Mouse (Mus musculus) forebrain, embryonic 13.5 days (tissue): ENCODE results near the gene Tfr2. TPM values are rescaled to one million over a fixed set of nuclear protein-coding genes. Genes with fewer than 3 reads are reported as not detected.

ENCODE experiments used
- ATAC-seq: fragments of 200-750 bp; cut with Nextera tagmentation; 2 replicates; pipeline ENCODE4 v1.8.0; 2017
- H3K27ac ChIP-seq: fragments of 300-500 bp; sonication (generic); 2 replicates; pipeline ENCODE4 v1.5.1; 2015; ENCODE audit warnings: inconsistent platforms, mild to moderate bottlenecking, moderate library complexity
- H3K27me3 ChIP-seq: fragments of 300-500 bp; sonication (generic); 2 replicates; pipeline ENCODE4 v1.6.1; 2015; ENCODE audit warnings: mild to moderate bottlenecking, inconsistent platforms
- H3K36me3 ChIP-seq: fragments of 300-500 bp; sonication (generic); 2 replicates; pipeline ENCODE4 v1.6.1; 2015; ENCODE audit warnings: mild to moderate bottlenecking, inconsistent platforms; ENCODE audit not compliant: poor library complexity, severe bottlenecking
- H3K4me1 ChIP-seq: fragments of 300-500 bp; sonication (generic); 2 replicates; pipeline ENCODE4 v1.6.1; 2015; ENCODE audit warnings: inconsistent platforms
- H3K4me2 ChIP-seq: fragments of 300-500 bp; sonication (generic); 2 replicates; pipeline ENCODE4 v1.6.1; 2015; ENCODE audit warnings: inconsistent platforms, mild to moderate bottlenecking, moderate library complexity
- H3K4me3 ChIP-seq: fragments of 300-500 bp; sonication (generic); 2 replicates; pipeline ENCODE4 v1.5.1; 2015; ENCODE audit warnings: mild to moderate bottlenecking, inconsistent platforms
- H3K9ac ChIP-seq: fragments of 300-500 bp; sonication (generic); 2 replicates; pipeline ENCODE4 v1.6.1; 2015; ENCODE audit warnings: mild to moderate bottlenecking, inconsistent platforms
- H3K9me3 ChIP-seq: fragments of 300-500 bp; sonication (generic); replicated peaks from 2 replicates; pipeline ENCODE4 v1.6.1; 2016; ENCODE audit warnings: inconsistent platforms
- WGBS: fragments of 180-500 bp; shearing (Covaris S2); methylation state at CpG from one replicate; pipeline ENCODE4 v1.1.7; 2015; 5-methylcytosine and 5-hydroxymethylcytosine counted together
- polyA plus RNA-seq: library from polyadenylated mRNA; unstranded; fragments of >200 nt; fragmentation: Nextera tagmentation; extraction: Ambion mirVana; gene quantifications from 2 replicates; pipeline ENCODE4 v1.2.1, GENCODE M21; 2015

Gene Tfr2
- polyA plus RNA-seq, 1 experiment from 2014 or later, result 1.5 TPM

DNA sequence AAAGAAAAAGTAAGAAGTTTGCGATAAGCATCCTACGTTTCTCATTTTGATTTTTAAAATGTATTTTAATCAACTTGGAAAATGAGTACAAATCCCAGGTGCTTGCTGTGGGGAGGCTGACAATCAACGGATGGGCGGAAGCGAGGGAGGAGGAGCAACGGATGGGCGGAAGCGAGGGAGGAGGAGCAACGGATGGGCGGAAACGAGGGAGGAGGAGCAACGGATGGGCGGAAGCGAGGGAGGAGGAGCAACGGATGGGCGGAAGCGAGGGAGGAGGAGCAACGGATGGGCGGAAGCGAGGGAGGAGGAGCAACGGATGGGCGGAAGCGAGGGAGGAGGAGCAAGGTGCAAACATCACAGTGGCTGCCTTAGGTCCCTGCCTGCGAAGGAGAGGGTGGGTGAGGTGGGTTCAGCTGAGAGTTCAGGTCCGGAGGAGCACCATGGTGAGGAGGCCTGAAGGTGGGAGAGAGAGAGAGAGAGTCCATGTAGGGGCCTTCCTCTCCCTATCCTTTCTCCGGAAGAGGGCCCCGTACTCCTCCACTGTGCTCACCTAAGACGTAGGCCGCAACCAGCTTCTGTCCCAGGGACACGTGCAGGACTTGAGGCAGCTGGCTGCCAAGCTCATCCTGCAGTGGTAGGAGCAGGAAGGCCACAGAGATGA is 27.1 kb downstream of the Tfr2 start:
- no peak overlapping the region for H3K9ac ChIP-seq
- peak overlapping the region; percentile 27 for H3K4me2 ChIP-seq
- 34% methylated on average over 26 of the region's 30 CpGs for whole genome bisulfite sequencing

DNA sequence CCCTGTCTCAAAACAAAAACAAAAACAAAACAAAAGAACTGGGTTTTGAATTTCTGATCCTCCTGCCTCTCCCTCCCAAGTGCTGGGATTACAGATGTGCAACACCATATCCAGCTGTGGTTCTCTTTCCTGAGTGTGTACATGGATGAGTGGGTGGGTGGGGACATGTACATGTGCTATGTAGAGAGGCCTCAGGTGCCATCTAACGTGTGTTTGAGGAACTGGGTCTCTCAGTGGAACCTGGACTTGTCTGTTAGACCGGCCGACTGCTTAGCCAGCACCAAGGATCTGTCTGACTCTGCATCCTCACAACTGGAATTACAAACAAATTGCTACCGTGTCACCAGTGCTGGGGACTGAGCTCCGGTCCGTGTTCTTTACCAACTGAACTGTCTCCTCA is 28.0 kb downstream of the Tfr2 start:
- H3K36me3 ChIP-seq, result peaks cover 14% of the 10 kb centered on the region
- no peak for ATAC-seq
- H3K27ac ChIP-seq, result no peak overlapping the region
- H3K4me2 ChIP-seq, result no peak overlapping the region
- no peaks in the 10 kb centered on the region for H3K27me3 ChIP-seq
- H3K4me1 ChIP-seq, result peaks cover 25% of the 10 kb centered on the region
- H3K4me3 ChIP-seq, result no peak overlapping the region
- H3K9me3 ChIP-seq, result no peaks in the 10 kb centered on the region
- no peak overlapping the region for H3K9ac ChIP-seq
- WGBS, result 98% methylated on average over 6 of the region's 6 CpGs

More for the DNA sequence above, 27.1 kb downstream of the Tfr2 start:
- no peak overlapping the region for H3K4me3 ChIP-seq
- no peaks in the 10 kb centered on the region for H3K9me3 ChIP-seq
- peaks cover 16% of the 10 kb centered on the region for H3K4me1 ChIP-seq
- H3K36me3 ChIP-seq, result peaks cover 14% of the 10 kb centered on the region
- no peak for ATAC-seq
- no peak overlapping the region for H3K27ac ChIP-seq
- H3K27me3 ChIP-seq, result no peaks in the 10 kb centered on the region

DNA sequence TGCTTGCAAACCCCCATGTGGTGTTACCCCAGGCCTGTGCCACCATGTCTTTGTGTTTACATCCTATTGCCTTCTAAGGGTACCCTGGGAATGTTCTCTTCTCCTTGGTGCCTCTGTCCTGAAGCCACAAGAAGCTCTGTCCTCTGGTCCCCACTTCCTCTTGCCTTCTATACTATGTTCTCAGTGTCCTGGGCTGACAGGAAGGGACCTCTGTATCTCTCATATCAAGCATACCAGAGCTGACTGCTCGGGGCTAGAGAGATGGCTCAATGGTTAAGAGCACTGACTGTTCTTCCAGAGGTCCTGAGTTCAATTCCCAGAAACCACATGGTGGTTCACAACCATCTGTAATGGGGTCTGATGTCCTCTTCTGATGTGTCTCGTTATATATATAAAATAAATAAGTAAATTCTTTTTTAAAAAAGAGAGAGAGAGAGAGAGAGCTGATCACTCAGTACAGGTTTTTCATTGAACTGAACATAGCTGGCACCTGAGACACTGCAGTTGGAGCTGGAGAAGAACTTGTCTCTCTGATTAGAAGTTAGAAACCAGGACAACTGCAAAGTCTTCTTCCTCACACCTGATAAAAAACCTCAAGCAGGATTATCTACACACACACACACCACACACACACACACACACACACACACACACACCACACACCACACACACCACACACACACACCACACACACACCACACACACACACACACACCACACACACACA is 28.6 kb downstream of the Tfr2 start:
- WGBS, result 91% methylated on average over 2 of the region's 2 CpGs
- Histone ChIP-seq H3K27ac (no peak overlapping the region), H3K4me1 (peaks cover 31% of the 10 kb centered on the region), H3K9ac (no peak overlapping the region), H3K36me3 (peaks cover 14% of the 10 kb centered on the region), H3K4me3 (no peak overlapping the region), H3K9me3 (no peaks in the 10 kb centered on the region), H3K27me3 (no peaks in the 10 kb centered on the region), H3K4me2 (no peak overlapping the region)
- ATAC-seq, result no peak

DNA sequence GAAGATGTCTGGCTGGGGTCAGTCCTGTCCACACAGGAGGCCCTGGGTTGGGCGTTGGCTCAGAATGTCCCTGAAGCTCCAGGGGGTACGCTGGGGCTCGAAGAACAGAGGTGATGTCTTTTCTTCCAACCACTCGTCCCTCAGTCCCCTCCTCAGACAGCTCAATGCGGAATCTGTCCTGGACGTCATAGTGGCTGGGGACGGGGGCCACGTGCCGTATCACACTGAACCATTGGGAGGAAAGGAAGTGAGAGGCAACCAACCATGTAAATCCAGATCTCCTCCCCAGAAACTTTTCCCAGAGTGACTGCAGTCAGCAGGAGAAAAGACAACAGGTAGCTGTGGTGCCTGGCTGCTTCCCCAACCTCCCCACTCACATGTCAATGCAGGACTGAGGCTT is 30.0 kb downstream of the Tfr2 start:
- Histone ChIP-seq H3K4me1 (peaks cover 39% of the 10 kb centered on the region), H3K27ac (no peak overlapping the region), H3K9me3 (no peaks in the 10 kb centered on the region), H3K9ac (peak overlapping the region; percentile 88), H3K36me3 (peaks cover 14% of the 10 kb centered on the region), H3K27me3 (no peaks in the 10 kb centered on the region), H3K4me2 (peak overlapping the region; percentile 97), H3K4me3 (peak overlapping the region; percentile 74)
- WGBS, result 73% methylated on average over 9 of the region's 9 CpGs
- no peak for ATAC-seq

DNA sequence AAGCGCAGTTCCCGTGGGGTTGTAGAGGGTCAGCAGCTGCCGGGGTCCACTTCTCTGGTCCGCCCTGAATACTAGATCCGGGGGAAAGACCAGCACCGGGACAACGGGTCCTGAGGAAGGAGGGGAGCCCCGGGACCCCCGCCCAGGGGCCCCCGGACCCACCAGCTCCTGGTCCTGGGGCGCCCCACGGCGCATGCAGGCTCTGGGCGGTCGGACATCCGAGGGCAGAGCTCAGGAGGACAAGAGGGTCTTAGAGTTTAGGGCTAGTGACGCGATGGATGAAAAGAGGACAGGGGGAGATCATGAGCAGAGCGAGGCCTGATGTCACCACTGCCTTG is 30.6 kb downstream of the Tfr2 start:
- Histone ChIP-seq H3K9me3 (no peaks in the 10 kb centered on the region), H3K4me3 (peak overlapping the region; percentile 74), H3K36me3 (peaks cover 14% of the 10 kb centered on the region), H3K27ac (0 out of 2 replicates have a peak overlapping the region, but pooled peaks have one; percentile 82), H3K4me1 (peaks cover 39% of the 10 kb centered on the region), H3K9ac (peak overlapping the region; percentile 88), H3K4me2 (peak overlapping the region; percentile 97), H3K27me3 (no peaks in the 10 kb centered on the region)
- 4% methylated on average over 15 of the region's 19 CpGs for WGBS
- ATAC-seq, result no peak

DNA sequence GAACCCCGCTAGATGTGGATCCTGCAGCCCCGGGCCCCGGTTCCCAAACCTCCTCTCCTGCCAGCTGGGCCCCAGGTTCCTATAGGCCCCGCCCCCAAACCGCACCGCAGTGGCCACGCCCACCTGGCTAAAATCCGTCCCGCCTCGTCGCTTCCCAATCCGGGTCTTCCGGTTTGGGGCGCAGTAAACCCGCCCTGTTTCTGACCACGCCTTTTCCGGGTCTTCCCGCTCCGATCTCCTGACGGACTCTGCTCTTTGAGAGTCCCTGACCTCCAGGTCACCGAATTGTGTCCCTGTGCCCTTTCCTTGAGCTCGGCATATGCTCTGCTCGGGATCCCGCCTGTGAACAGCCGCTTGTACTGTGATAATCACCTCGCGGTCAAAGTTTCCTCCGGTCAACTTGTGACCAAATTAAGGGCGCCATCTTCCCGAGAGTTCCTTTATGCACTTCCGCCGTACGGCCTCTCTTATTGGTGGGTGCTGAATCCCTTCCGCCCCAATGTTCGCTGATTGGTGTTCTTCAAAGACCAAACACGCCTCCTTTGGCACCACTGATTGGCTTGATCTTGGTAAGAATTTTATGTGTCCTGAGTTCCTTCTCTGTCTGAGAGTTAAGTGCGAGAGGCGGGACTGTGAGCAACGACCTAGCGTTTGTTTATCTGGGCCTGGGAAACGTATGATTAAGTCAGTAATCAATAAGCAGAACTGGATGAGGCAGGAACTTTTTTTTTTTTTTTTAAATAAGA is 31.2 kb downstream of the Tfr2 start, which contains the start of gene Mospd3:
Gene Mospd3, minus strand, starts transcription at position 440 of the 746 bp plus-strand sequence.
- no peaks in the 10 kb centered on the region for H3K9me3 ChIP-seq
- H3K27ac ChIP-seq, result peak within 1 kb of the TSS; percentile 82
- peak within 1 kb of the TSS; percentile 97 for H3K4me2 ChIP-seq
- H3K27me3 ChIP-seq, result no peaks in the 10 kb centered on the region
- peak within 1 kb of the TSS; percentile 88 for H3K9ac ChIP-seq
- WGBS, result under 1% methylated on average over 41 of the region's 41 CpGs
- peak within 1 kb of the TSS; percentile 74 for H3K4me3 ChIP-seq
- peaks cover 39% of the 10 kb centered on the region for H3K4me1 ChIP-seq
- H3K36me3 ChIP-seq, result peaks cover 14% of the 10 kb centered on the region
- ATAC-seq, result peak; percentile 97

DNA sequence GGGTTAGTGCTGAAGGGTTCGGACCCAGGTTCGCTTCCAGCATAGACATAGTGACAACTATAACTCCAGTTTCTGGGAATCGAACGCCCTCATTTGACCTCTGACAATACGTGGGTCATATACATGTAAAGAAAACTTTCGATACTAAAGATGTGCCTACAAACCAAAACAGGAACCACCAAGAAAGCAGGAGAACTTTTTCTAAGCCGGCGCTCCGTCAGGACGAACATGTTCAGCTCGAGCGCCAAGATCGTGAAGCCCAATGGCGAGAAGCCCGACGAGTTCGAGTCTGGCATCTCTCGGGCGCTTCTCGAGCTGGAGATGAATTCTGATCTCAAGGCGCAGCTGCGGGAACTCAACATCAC is 31.7 kb downstream of the Tfr2 start:
- peak overlapping the region; percentile 97 for H3K4me2 ChIP-seq

DNA sequence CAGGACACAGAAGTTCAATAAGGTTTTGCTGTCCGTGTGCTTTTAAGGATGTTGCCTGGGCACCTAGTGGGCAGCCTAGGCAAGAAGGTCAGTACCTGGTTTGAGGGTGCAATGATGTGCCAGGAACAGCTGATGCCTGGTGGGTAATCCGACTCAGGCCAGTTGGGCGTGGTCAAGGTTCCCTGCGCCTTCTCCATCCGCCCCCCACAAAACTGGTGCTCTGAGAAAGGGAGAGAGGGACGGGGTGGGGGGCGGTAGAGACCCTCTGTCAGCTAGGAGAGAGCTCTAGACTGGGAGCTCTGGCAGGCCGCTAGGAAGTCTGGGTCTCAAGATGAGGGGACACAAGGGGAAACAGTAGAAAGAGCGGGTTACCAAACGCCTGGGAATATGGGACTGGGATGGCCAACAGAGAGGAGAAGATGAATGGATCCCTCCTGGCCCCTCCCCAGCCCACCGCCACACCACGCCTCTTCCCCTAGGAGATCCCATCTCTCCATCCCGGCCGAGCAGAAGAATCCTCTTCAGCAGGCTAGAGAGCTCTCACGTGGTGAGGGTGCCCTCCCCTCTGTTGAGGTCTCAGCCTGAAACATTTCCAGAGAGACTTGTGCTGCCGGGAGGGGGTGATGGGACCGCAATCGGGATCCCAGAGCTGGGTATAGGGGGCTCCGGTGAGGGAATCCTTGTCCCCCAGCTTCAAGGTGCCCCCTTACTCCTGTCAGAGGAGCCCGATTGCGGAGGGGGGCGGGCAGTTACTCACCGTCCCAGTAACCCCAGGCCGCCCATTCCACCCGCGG is 38.4 kb downstream of the Tfr2 start:
- no peaks in the 10 kb centered on the region for H3K9me3 ChIP-seq
- ATAC-seq, result no peak
- H3K4me1 ChIP-seq, result peaks cover 19% of the 10 kb centered on the region
- peaks cover 23% of the 10 kb centered on the region for H3K27me3 ChIP-seq
- H3K4me2 ChIP-seq, result peak overlapping the region; percentile 37
- no peaks in the 10 kb centered on the region for H3K36me3 ChIP-seq
- no peak overlapping the region for H3K27ac ChIP-seq
- peak overlapping the region; percentile 34; the same call in 1 of the 2 replicates for H3K9ac ChIP-seq
- 12% methylated on average over 26 of the region's 26 CpGs for WGBS
- H3K4me3 ChIP-seq, result no peak overlapping the region

More for the DNA sequence above, 31.7 kb downstream of the Tfr2 start:
- peak overlapping the region; percentile 4; the same call in 1 of the 2 replicates for H3K27ac ChIP-seq
- peak overlapping the region; percentile 74 for H3K4me3 ChIP-seq
- H3K36me3 ChIP-seq, result peaks cover 14% of the 10 kb centered on the region
- no peaks in the 10 kb centered on the region for H3K27me3 ChIP-seq
- no peaks in the 10 kb centered on the region for H3K9me3 ChIP-seq
- peaks cover 39% of the 10 kb centered on the region for H3K4me1 ChIP-seq
- ATAC-seq, result no peak
- under 1% methylated on average over 22 of the region's 22 CpGs for WGBS
- H3K9ac ChIP-seq, result peak overlapping the region; percentile 63

DNA sequence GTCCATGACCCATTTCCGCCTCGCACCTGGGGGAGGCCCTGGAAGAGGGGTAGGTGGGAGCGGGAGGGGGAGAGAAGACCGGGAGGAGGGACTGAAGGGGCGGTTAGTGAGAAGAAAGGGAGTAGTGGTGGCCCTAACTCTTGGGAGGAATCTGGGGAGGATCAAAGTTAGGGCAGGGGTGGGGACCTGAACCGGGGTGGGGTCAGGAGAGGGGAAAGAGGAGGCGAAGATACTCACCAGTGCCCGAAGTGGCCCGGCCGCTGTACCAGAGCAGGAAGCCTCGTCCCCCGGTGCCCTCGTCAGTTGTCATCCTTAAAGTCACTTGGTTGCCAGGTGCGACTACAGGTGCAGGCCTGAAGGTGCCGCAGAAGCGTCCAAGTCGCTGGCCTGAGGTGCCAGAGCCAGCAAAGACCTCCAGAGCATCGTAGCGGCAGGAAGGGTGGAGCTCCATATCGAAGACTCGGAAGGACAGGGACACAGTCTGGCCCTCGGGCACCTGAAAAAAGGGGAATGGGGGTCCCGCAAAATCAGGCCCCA is 39.1 kb downstream of the Tfr2 start:
- H3K4me3 ChIP-seq, result no peak overlapping the region
- H3K4me2 ChIP-seq, result peak overlapping the region; percentile 37
- no peaks in the 10 kb centered on the region for H3K9me3 ChIP-seq
- peaks cover 13% of the 10 kb centered on the region; the same call in 1 of the 2 replicates for H3K4me1 ChIP-seq
- peaks cover 23% of the 10 kb centered on the region for H3K27me3 ChIP-seq
- no peaks in the 10 kb centered on the region for H3K36me3 ChIP-seq
- no peak overlapping the region for H3K27ac ChIP-seq
- ATAC-seq, result no peak
- peak overlapping the region; percentile 34; the same call in 1 of the 2 replicates for H3K9ac ChIP-seq
- WGBS, result 17% methylated on average over 23 of the region's 23 CpGs

DNA sequence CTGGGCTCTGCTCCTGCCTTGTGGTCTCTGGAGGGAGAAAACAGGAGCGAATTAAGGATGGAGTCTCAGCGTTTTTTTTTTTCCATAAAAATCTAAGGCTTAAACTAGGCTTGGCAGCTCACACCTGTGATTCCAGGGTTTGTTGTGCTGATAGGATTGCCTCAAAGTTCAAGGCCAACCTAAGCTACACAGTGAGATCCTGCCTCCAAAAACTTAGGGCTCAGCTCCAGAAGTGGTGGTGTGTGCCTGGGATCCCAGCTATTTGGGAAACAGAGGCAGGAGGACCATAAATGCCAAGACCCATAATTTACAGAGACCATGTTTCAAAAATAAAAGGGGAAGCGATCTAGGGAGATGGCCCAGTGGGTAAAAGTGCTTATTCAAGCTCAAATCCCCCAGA is 39.7 kb downstream of the Tfr2 start:
- peaks cover 23% of the 10 kb centered on the region for H3K27me3 ChIP-seq
- H3K4me2 ChIP-seq, result no peak overlapping the region
- 63% methylated on average over 3 of the region's 3 CpGs for WGBS
- H3K27ac ChIP-seq, result no peak overlapping the region
- H3K4me3 ChIP-seq, result no peak overlapping the region
- no peak for ATAC-seq
- peaks cover 10% of the 10 kb centered on the region; the same call in 1 of the 2 replicates for H3K4me1 ChIP-seq
- H3K9ac ChIP-seq, result no peak overlapping the region
- no peaks in the 10 kb centered on the region for H3K9me3 ChIP-seq
- no peaks in the 10 kb centered on the region for H3K36me3 ChIP-seq

DNA sequence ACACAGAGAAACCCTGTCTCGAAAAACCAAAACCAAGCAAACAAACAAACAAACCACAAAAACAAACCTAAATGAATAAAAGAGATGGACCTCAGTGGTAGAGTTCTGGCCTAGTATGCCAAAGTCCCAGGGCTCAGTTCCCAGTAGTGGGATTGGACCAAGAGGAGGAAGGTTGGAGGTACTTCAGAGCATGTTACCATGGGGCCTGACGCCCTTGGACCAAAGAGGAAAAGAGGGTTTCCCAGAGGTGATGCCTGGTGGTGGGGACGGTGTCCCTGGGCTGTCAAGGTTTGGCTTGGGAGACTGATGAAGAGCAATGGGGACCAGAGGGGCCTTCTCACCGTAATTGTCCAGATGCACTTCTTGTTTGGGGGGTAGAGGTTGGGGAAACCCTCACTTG is 40.4 kb downstream of the Tfr2 start:
- Histone ChIP-seq H3K27me3 (peaks cover 23% of the 10 kb centered on the region), H3K4me2 (no peak overlapping the region), H3K9me3 (no peaks in the 10 kb centered on the region), H3K4me1 (peaks cover 10% of the 10 kb centered on the region; the same call in 1 of the 2 replicates), H3K27ac (no peak overlapping the region), H3K9ac (peak overlapping the region; percentile 21; the same call in 1 of the 2 replicates), H3K36me3 (no peaks in the 10 kb centered on the region), H3K4me3 (no peak overlapping the region)
- ATAC-seq, result no peak
- WGBS, result 78% methylated on average over 4 of the region's 4 CpGs
